Comparison of ENCODE assay signal across 20 mouse cellular contexts in the genomic region with DNA sequence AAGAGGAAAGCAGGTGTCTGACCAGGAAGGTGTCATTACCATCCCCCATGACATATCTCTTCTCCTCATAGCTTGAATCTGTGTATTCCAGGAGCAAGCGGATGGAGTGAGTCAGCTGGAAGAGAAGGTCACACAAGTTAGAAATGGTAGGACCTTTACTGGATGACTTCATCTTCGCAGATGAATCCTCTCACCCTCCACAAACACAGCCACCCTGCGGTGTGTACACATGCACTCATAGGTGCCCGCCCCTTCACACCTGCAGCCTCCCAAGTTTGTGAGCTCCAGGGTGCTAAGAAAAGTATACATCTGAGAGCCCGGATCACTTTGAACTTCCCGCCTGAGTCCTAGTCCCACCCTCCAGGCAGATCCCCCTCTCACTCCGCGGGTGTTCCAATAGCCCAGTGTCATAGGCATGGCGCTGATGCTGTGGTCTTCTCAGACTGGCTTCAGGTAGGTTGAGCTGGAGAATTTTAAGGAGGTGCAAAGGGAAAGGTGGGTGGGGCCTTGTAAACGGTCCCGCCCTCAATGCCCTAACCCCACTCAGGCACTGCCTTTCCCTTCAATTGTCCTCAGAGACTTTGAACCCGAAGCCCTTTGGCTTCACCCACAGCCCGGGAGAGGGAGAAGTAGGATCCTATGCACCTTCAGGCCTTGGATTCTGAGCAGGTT. TPM values are rescaled to one million over a fixed set of nuclear protein-coding genes. Genes with fewer than 3 reads are reported as not detected.
DNase-seq lines count a peak whose midpoint lies in the region; ATAC-seq and TF ChIP-seq lines count a peak whose summit lies in the region.
"Had no signal": no experiment of that assay in that cellular context is flagged by ENCODE, and none has a peak within 500 bp of the region (broad histone marks: within the 10 kb centered on the region; RNA-seq: fewer than 3 reads in every experiment).

A gene (minus strand): TSS at position 560 of the 672 bp plus-strand sequence.

- no peaks in the 10 kb centered on the region for H3K27me3 ChIP-seq in heart, embryonic 16.5 days (ENCODE audit: control insufficient read depth, insufficient read depth, low read length)
- no peaks in the 10 kb centered on the region; the same call in 1 of the 2 replicates for H3K27me3 ChIP-seq in limb, embryonic 12.5 days
- H3K27me3 ChIP-seq in small intestine, adult 2 months (ENCODE audit: control insufficient read depth, insufficient read depth, low read length): no peaks in the 10 kb centered on the region
- H3K27me3 ChIP-seq: forebrain, embryonic 15.5 days had no signal

- intact Hi-C loops in heart, postnatal 14 days (cut with DNase I): no loop called here

- H3K9ac ChIP-seq in heart, embryonic 16.5 days (ENCODE audit: low read length): no peak within 1 kb of the TSS
- no peak within 1 kb of the TSS for H3K9ac ChIP-seq in limb, embryonic 12.5 days (replicated peaks)
- H3K9ac ChIP-seq: forebrain, embryonic 15.5 days; lung, embryonic 14.5 days had no signal

- 0 out of 2 replicates have a peak, but pooled peaks cover 2% of the 10 kb centered on the region for H3K4me1 ChIP-seq in heart, embryonic 16.5 days (ENCODE audit: control insufficient read depth, insufficient read depth, low read length)
- H3K4me1 ChIP-seq in limb, embryonic 12.5 days (replicated peaks): no peaks in the 10 kb centered on the region
- peaks cover 33% of the 10 kb centered on the region for H3K4me1 ChIP-seq in small intestine, adult 2 months (ENCODE audit: control insufficient read depth, insufficient read depth, insufficient read length, low read length)

- H3K4me2 ChIP-seq in heart, embryonic 16.5 days (ENCODE audit: low read depth, low read length): no peak within 1 kb of the TSS
- H3K4me2 ChIP-seq in limb, embryonic 12.5 days: no peak within 1 kb of the TSS
- H3K4me2 ChIP-seq: forebrain, embryonic 15.5 days; heart, embryonic 11.5 days; lung, embryonic 14.5 days had no signal

- no peaks in the 10 kb centered on the region for H3K9me3 ChIP-seq in heart, embryonic 16.5 days (replicated peaks; ENCODE audit: control insufficient read depth, low read length)
- H3K9me3 ChIP-seq in limb, embryonic 12.5 days: no peaks in the 10 kb centered on the region
- H3K9me3 ChIP-seq: forebrain, embryonic 15.5 days had no signal

- ATAC-seq in heart, embryonic 16.5 days (replicated peaks; ENCODE audit: extremely low read depth, insufficient read depth, low FRiP score): peak; percentile 6; the same call in 1 of the 2 replicates
- 0 out of 2 replicates have a peak, but pooled peaks have one; percentile 47 for ATAC-seq in limb, embryonic 12.5 days (ENCODE audit: insufficient number of reproducible peaks, insufficient read depth, low FRiP score, low TSS enrichment, low read depth)
- ATAC-seq: forebrain, embryonic 15.5 days; midbrain, embryonic 16.5 days had no signal

- DNase-seq in heart, postnatal 14 days: no peak
- peak; percentile 36 for DNase-seq in R1 (ENCODE audit: low read depth, low spot score)
- no peak for DNase-seq in layer of hippocampus, adult 11-12 months (ENCODE audit: low spot score)
- DNase-seq in cerebellum, adult 11 months: no peak
- no peak for DNase-seq in testis, postnatal 10 days (ENCODE audit: low spot score)
- DNase-seq: cerebellum, postnatal 10 days; gastrocnemius, postnatal 36 days; lung, embryonic 14.5 days; thymus, postnatal 25 days had no signal

- H3K4me3 ChIP-seq in heart, embryonic 16.5 days (ENCODE audit: low read length): no peak within 1 kb of the TSS
- no peak within 1 kb of the TSS for H3K4me3 ChIP-seq in limb, embryonic 12.5 days (replicated peaks)
- H3K4me3 ChIP-seq in small intestine, adult 2 months (ENCODE audit: low read depth, low read length): peak within 1 kb of the TSS; percentile 61
- H3K4me3 ChIP-seq: forebrain, embryonic 15.5 days had no signal

- peak; percentile 55; the same call in 1 of the 2 replicates for TF ChIP-seq POLR2A in small intestine, adult 2 months (IDR thresholded peaks at IDR 0.05; ENCODE audit: low read depth, low read length)

- H3K27ac ChIP-seq in heart, embryonic 16.5 days (ENCODE audit: low read length): no peak within 1 kb of the TSS
- no peak within 1 kb of the TSS for H3K27ac ChIP-seq in limb, embryonic 12.5 days
- H3K27ac ChIP-seq in small intestine, adult 2 months (ENCODE audit: insufficient read depth, low read depth, low read length): peak within 1 kb of the TSS; percentile 48; the same call in 1 of the 2 replicates
- H3K27ac ChIP-seq: forebrain, embryonic 15.5 days had no signal

- no peaks in the 10 kb centered on the region for H3K36me3 ChIP-seq in heart, embryonic 16.5 days (ENCODE audit: control insufficient read depth, insufficient read depth)
- H3K36me3 ChIP-seq in limb, embryonic 12.5 days: no peaks in the 10 kb centered on the region
- no peaks in the 10 kb centered on the region for H3K36me3 ChIP-seq in small intestine, adult 2 months (ENCODE audit: control insufficient read depth, insufficient read depth, low read length)
- H3K36me3 ChIP-seq: forebrain, embryonic 15.5 days had no signal

- WGBS in heart, embryonic 16.5 days: 49% methylated on average over 13 of the region's 13 CpGs
- WGBS in limb, embryonic 12.5 days: 50% methylated on average over 13 of the region's 13 CpGs
- 19% methylated on average over 13 of the region's 13 CpGs for WGBS in small intestine, adult 2 months

- TF ChIP-seq CTCF in small intestine, adult 2 months (IDR thresholded peaks at IDR 0.05; ENCODE audit: extremely low read depth, insufficient read length, insufficient replicate concordance, low read depth, low read length): no peak

RNA-seq across cellular contexts. Expression of the gene that starts here (rescaled TPM):
- 0.12 and 0.22 TPM in 2 replicates for polyA plus RNA-seq in heart, embryonic 16.5 days (2015; fragmentation: Nextera tagmentation; extraction: Ambion mirVana)
- not detected for total RNA-seq in heart, postnatal 14 days (2021)
- polyA plus RNA-seq in limb, embryonic 12.5 days (2016; fragmentation: Nextera tagmentation; extraction: Ambion mirVana): not detected in 2 replicates
- polyA plus RNA-seq in small intestine, adult 2 months (2012; rRNA removed): 159 and 411 TPM in 2 replicates
- total RNA-seq: gastrocnemius, postnatal 36 days; hematopoietic stem cell, adult 5-6 weeks; layer of hippocampus, postnatal 10 days; left cerebral cortex, postnatal 10 days; megakaryocyte progenitor cell, adult 5-6 weeks had no signal
- polyA plus RNA-seq: forebrain, embryonic 15.5 days; midbrain, embryonic 16.5 days; neural tube, embryonic 11.5 days had no signal

Comparison
In these comparisons a context has a peak if more than half of its experiments do, and no peak if none do; other contexts are left out.
1. RNA of the gene that starts here (polyA plus RNA-seq): 159 to 411 TPM in small intestine, adult 2 months; 0.12 to 0.22 TPM in heart, embryonic 16.5 days and not detected in limb, embryonic 12.5 days; every median in the first group is over 100 times any median in the second.
2. Peak in ATAC-seq in heart, embryonic 16.5 days; RNA of the gene not detected or under 1 TPM.
3. Peak in ATAC-seq in limb, embryonic 12.5 days; RNA of the gene not detected or under 1 TPM.